Mouse (Mus musculus): ENCODE measurements at regions not wholly inside any gene's neighbourhood (a gene's known extent, or its start where the extent isn't known, plus 50 kb on each side); places are given as distances from the start of the nearest gene placed in this dataset.
A peak's percentile ranks its signal among the peaks of the same experiment; 100 is the strongest.

DNA sequence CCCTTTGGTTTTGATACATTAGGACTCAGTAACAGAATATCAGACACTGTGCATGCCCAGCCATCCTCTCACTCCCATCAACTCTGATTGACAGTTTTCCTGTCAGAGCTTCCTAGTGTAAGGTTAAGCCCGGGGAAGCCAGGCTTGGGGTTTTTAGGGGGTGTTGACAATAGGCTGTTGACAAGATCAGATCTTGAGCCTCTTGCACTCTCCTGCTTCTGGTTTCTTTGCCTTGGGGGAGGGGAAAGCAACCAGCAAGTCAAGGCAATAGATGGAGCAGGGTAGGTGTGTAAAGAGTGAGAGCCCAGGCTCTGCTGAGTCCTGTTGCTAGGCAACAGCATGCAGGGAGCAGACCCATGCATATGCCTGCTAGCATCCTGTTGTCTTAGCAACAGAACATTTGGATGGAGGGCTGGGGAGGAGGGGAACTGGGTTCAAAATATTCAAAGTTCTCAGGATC lies 410.5 kb downstream of the Igsf11 start:
- WGBS: 39% methylated on average over 1 of the region's 1 CpGs
- H3K27me3 ChIP-seq (replicated peaks; ENCODE audit: control insufficient read depth, insufficient read depth, low read length): no peaks in the 10 kb centered on the region
- H3K4me1 ChIP-seq (ENCODE audit: control insufficient read depth, insufficient read depth, low read length): no peaks in the 10 kb centered on the region
- H3K27ac ChIP-seq (replicated peaks; ENCODE audit: low read depth, low read length): no peak overlapping the region
- H3K9me3 ChIP-seq (ENCODE audit: control insufficient read depth, low read length): no peaks in the 10 kb centered on the region
- no peak overlapping the region for H3K4me3 ChIP-seq (ENCODE audit: low read depth, low read length)
- DNase-seq (ENCODE audit: low spot score) (peak; percentile 22), ATAC-seq (ENCODE audit: low read depth) (peak; percentile 85)
- H3K36me3 ChIP-seq (ENCODE audit: control insufficient read depth, insufficient read depth, low read length): no peaks in the 10 kb centered on the region
- H3K9ac ChIP-seq (ENCODE audit: low read depth, low read length): no peak overlapping the region
- H3K4me2 ChIP-seq (ENCODE audit: low read depth, low read length): no peak overlapping the region

DNA sequence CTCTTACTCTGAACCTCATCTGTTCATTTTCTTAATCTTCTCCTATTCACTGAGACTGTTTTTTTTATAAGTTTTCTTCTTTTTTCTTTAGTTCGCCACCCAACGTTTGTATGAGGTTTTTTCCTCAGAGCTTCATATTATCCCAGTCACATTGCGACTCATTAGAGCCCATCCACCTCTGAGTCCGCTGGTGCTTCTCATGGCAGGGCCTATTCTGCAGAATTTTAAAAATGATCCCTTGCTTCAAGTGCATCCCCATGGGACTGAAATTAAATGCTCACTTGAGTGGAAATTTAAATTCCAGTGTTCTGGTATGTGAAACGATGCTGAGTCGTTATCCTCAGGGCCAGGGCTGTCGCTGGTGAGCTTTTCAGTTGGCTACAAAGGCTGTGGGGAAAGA lies 410.9 kb downstream of the Igsf11 start:
- WGBS: 36% methylated on average over 7 of the region's 7 CpGs
- ATAC-seq (ENCODE audit: low read depth): peak; percentile 41

DNA sequence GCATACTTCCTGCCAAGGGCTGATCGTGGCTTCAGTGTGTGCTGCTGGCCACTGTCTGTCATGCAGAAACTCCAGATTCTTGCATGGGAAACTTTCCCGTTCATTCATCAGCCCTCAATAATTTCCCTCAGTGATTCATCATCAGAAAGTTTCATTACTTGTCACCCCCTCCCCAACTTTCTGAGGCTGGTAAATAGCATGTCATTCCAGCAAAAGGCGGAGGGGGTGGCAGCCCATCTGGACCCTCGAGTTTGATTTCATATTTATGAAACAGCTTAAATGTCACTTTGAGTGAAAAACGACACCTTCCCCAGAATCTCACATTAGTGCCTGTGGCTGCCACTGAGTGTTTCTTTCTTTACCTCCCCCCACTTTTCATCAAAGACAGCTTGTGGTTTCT lies 415.5 kb downstream of the Igsf11 start:
- H3K4me3 ChIP-seq (ENCODE audit: low read depth, low read length): no peak overlapping the region
- H3K4me1 ChIP-seq (ENCODE audit: control insufficient read depth, insufficient read depth, low read length): 0 out of 2 replicates have a peak, but pooled peaks cover 2% of the 10 kb centered on the region
- H3K27ac ChIP-seq (replicated peaks; ENCODE audit: low read depth, low read length): no peak overlapping the region
- H3K4me2 ChIP-seq (ENCODE audit: low read depth, low read length): no peak overlapping the region
- no peaks in the 10 kb centered on the region for H3K9me3 ChIP-seq (ENCODE audit: control insufficient read depth, low read length)
- H3K9ac ChIP-seq (ENCODE audit: low read depth, low read length): no peak overlapping the region
- no peak for ATAC-seq (ENCODE audit: low read depth)
- H3K36me3 ChIP-seq (ENCODE audit: control insufficient read depth, insufficient read depth, low read length): no peaks in the 10 kb centered on the region
- H3K27me3 ChIP-seq (replicated peaks; ENCODE audit: control insufficient read depth, insufficient read depth, low read length): no peaks in the 10 kb centered on the region
- WGBS: 35% methylated on average over 5 of the region's 5 CpGs
- peak; percentile 14 for DNase-seq (ENCODE audit: low spot score)

More for the DNA sequence above, 410.9 kb downstream of the Igsf11 start:
- H3K4me1 ChIP-seq (ENCODE audit: control insufficient read depth, insufficient read depth, low read length): 0 out of 2 replicates have a peak, but pooled peaks cover 2% of the 10 kb centered on the region
- no peaks in the 10 kb centered on the region for H3K36me3 ChIP-seq (ENCODE audit: control insufficient read depth, insufficient read depth, low read length)
- no peak overlapping the region for H3K9ac ChIP-seq (ENCODE audit: low read depth, low read length)
- no peak overlapping the region for H3K27ac ChIP-seq (replicated peaks; ENCODE audit: low read depth, low read length)
- H3K4me3 ChIP-seq (ENCODE audit: low read depth, low read length): no peak overlapping the region
- no peaks in the 10 kb centered on the region for H3K27me3 ChIP-seq (replicated peaks; ENCODE audit: control insufficient read depth, insufficient read depth, low read length)
- H3K4me2 ChIP-seq (ENCODE audit: low read depth, low read length): no peak overlapping the region
- no peaks in the 10 kb centered on the region for H3K9me3 ChIP-seq (ENCODE audit: control insufficient read depth, low read length)
- DNase-seq (ENCODE audit: low spot score): peak; percentile 8

DNA sequence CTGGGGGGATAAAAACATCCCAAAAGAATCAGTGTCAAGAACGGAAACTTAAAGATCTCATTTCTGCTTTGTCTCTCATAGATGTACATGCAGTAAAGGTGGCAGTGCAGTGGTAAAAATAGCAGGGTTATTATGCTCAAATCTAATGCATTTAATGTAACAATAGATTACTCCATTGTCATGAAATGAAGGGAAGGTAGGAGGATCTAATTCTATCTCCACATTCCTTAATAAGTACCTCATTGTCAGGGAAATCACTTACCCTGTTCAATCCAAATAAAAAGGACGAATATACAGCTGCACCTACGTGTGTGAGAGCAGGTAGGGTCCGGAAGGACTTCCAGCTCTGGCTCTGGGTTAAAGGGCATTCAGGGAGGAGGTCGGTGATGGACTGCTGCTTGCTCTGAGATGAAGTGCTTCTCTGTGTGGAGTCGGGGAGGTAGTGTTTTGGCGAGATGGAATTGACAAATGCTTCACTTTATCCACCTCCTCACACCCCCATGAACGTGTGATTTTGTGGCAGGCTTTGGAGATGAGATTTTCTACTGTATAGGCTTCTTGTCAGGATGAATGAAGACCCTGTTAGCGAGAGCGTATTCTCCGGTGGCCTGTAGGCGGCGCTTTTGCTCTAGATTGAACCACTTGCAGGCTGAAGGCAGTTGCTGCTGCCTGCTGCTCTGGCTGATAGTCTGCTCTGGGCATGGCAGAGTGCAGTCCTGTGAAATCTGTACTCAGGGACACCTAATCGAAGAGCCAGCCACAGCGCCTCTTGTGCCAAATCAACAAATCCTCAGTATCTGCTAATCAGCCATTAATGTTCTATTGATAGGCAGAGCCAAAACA lies 424.5 kb downstream of the Igsf11 start:
- no peaks in the 10 kb centered on the region for H3K4me1 ChIP-seq (ENCODE audit: control insufficient read depth, insufficient read depth, low read length)
- peak; percentile 79 for ATAC-seq (ENCODE audit: low read depth)
- H3K9ac ChIP-seq (ENCODE audit: low read depth, low read length): no peak overlapping the region
- no peak overlapping the region for H3K4me3 ChIP-seq (ENCODE audit: low read depth, low read length)
- no peaks in the 10 kb centered on the region for H3K9me3 ChIP-seq (ENCODE audit: control insufficient read depth, low read length)
- 26% methylated on average over 15 of the region's 15 CpGs for WGBS
- no peaks in the 10 kb centered on the region for H3K36me3 ChIP-seq (ENCODE audit: control insufficient read depth, insufficient read depth, low read length)
- no peak overlapping the region for H3K27ac ChIP-seq (replicated peaks; ENCODE audit: low read depth, low read length)
- H3K4me2 ChIP-seq (ENCODE audit: low read depth, low read length): no peak overlapping the region
- H3K27me3 ChIP-seq (replicated peaks; ENCODE audit: control insufficient read depth, insufficient read depth, low read length): no peaks in the 10 kb centered on the region
- peak; percentile 82 for DNase-seq (ENCODE audit: low spot score)

DNA sequence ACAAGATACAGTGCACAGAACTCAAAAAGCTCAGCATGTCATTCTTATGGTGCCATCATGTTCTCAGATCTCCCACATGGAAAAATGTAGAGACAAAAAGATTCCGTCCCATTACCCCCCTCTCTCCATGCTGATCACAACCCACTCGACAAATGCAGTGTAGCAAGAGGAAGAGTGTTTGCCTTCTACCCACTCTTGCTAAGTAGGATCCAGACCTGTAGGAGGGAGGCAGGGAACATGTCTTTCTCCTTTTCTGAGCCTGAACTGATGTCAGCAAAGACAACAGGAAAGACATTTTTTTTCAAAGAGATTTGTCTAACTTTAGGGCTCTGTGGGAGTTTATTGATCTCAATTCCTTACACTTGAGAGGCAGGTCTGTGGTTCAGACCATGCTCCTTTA lies 433.2 kb downstream of the Igsf11 start:
- WGBS: 83% methylated on average over 2 of the region's 2 CpGs
- H3K36me3 ChIP-seq (ENCODE audit: control insufficient read depth, insufficient read depth, low read length): no peaks in the 10 kb centered on the region
- ATAC-seq (ENCODE audit: low read depth) (no peak), DNase-seq (ENCODE audit: low spot score) (no peak)
- no peak overlapping the region for H3K9ac ChIP-seq (ENCODE audit: low read depth, low read length)
- H3K27me3 ChIP-seq (replicated peaks; ENCODE audit: control insufficient read depth, insufficient read depth, low read length): no peaks in the 10 kb centered on the region
- no peak overlapping the region for H3K27ac ChIP-seq (replicated peaks; ENCODE audit: low read depth, low read length)
- H3K9me3 ChIP-seq (ENCODE audit: control insufficient read depth, low read length): no peaks in the 10 kb centered on the region
- no peaks in the 10 kb centered on the region for H3K4me1 ChIP-seq (ENCODE audit: control insufficient read depth, insufficient read depth, low read length)
- H3K4me3 ChIP-seq (ENCODE audit: low read depth, low read length): no peak overlapping the region
- no peak overlapping the region for H3K4me2 ChIP-seq (ENCODE audit: low read depth, low read length)

DNA sequence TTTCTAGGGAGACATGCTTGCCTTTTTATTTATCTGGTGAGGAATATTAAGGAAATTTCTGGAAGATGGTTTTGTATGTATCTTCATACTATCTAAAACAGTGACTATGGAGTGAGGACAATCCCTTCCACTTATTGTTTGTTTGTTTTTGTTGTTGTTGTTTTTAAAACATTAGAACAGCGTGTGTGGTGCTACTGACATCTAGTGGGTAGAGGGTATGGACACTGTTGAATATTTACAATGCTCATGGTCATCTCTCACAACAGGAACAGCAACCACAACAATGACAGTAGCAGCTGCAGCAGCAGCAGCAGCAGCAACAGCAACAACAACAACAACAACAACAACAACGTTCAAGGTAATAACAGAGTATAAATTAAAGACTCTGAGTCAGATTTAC lies 471.2 kb downstream of the Igsf11 start:
- 64% methylated on average over 2 of the region's 2 CpGs for WGBS
- DNase-seq (ENCODE audit: low spot score): no peak
- Histone ChIP-seq H3K9ac (ENCODE audit: low read depth, low read length) (no peak overlapping the region), H3K4me1 (ENCODE audit: control insufficient read depth, insufficient read depth, low read length) (no peaks in the 10 kb centered on the region), H3K27me3 (replicated peaks; ENCODE audit: control insufficient read depth, insufficient read depth, low read length) (no peaks in the 10 kb centered on the region), H3K9me3 (ENCODE audit: control insufficient read depth, low read length) (no peaks in the 10 kb centered on the region), H3K27ac (replicated peaks; ENCODE audit: low read depth, low read length) (no peak overlapping the region), H3K36me3 (ENCODE audit: control insufficient read depth, insufficient read depth, low read length) (no peaks in the 10 kb centered on the region), H3K4me2 (ENCODE audit: low read depth, low read length) (no peak overlapping the region), H3K4me3 (ENCODE audit: low read depth, low read length) (no peak overlapping the region)
- ATAC-seq (ENCODE audit: low read depth): no peak

DNA sequence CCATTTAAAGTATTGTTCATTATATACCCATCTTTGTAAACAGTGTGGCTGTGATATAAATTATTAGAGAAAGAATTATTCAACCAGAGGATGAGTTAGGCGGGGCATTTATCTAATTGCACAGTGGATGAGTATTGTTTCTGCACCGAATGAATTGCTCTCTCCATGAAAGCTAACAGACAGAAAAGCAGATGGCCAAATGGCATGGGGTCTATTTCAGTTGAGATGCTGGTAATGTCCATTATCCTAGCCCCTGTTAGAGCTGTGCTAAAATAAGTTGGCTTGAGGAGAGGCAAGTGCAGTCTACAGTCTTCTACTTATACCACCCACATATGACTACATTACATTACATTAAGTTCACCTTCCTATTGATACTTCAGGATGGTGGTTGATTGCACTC lies 475.8 kb downstream of the Igsf11 start:
- Histone ChIP-seq H3K4me2 (ENCODE audit: low read depth, low read length) (no peak overlapping the region), H3K4me3 (ENCODE audit: low read depth, low read length) (no peak overlapping the region), H3K4me1 (ENCODE audit: control insufficient read depth, insufficient read depth, low read length) (no peaks in the 10 kb centered on the region), H3K27me3 (replicated peaks; ENCODE audit: control insufficient read depth, insufficient read depth, low read length) (no peaks in the 10 kb centered on the region), H3K36me3 (ENCODE audit: control insufficient read depth, insufficient read depth, low read length) (no peaks in the 10 kb centered on the region), H3K9ac (ENCODE audit: low read depth, low read length) (no peak overlapping the region), H3K27ac (replicated peaks; ENCODE audit: low read depth, low read length) (no peak overlapping the region), H3K9me3 (ENCODE audit: control insufficient read depth, low read length) (no peaks in the 10 kb centered on the region)
- DNase-seq (ENCODE audit: low spot score) (no peak), ATAC-seq (ENCODE audit: low read depth) (no peak)
- WGBS: 88% methylated on average over 2 of the region's 2 CpGs

DNA sequence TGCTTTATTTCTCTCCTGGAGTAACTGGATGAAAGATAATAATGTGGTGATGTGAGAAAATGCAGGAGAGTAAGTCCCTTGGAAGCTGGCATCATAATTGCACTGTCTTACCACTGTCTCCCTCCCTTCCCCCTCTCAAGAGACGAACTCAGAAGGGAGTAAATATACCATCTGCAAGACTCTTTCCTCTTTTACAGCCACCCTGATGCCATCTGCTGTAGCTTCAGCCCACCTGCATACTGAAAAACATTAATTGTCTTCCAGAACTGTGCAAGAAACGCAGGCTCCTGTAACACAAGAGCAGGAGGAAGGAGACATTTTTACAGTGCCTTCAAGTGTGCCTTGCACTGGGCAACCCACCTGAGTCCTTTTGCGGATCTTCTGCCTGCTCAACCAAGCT lies 482.1 kb downstream of the Igsf11 start:
- H3K27ac ChIP-seq (replicated peaks; ENCODE audit: low read depth, low read length): no peak overlapping the region
- H3K27me3 ChIP-seq (replicated peaks; ENCODE audit: control insufficient read depth, insufficient read depth, low read length): no peaks in the 10 kb centered on the region
- DNase-seq (ENCODE audit: low spot score): no peak
- no peaks in the 10 kb centered on the region for H3K4me1 ChIP-seq (ENCODE audit: control insufficient read depth, insufficient read depth, low read length)
- WGBS: 66% methylated on average over 3 of the region's 3 CpGs
- ATAC-seq (ENCODE audit: low read depth): peak; percentile 9; the same call in 1 of the 2 replicates
- H3K36me3 ChIP-seq (ENCODE audit: control insufficient read depth, insufficient read depth, low read length): no peaks in the 10 kb centered on the region
- no peak overlapping the region for H3K9ac ChIP-seq (ENCODE audit: low read depth, low read length)
- no peak overlapping the region for H3K4me3 ChIP-seq (ENCODE audit: low read depth, low read length)
- H3K9me3 ChIP-seq (ENCODE audit: control insufficient read depth, low read length): no peaks in the 10 kb centered on the region
- no peak overlapping the region for H3K4me2 ChIP-seq (ENCODE audit: low read depth, low read length)

DNA sequence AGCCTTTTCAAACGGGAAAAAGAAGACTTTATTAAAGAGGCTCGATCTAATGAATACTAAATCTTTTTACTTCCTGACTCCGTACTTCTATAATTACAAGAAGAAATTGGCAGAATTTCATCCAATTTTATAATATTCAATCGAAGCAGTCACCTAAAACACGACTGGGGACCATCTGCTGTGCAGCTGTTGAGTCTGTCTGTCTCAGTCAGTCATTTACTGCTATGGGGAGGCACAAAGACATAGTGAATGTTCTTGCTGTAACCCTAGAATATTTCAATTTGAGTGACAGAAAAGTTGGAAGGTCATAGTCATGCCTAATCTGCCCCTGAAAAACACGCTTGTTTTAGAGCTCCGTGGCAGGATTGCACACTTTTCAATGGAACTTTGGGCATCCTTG lies 487.5 kb downstream of the Igsf11 start:
- Histone ChIP-seq H3K4me3 (ENCODE audit: low read depth, low read length) (no peak overlapping the region), H3K9me3 (ENCODE audit: control insufficient read depth, low read length) (no peaks in the 10 kb centered on the region), H3K27me3 (replicated peaks; ENCODE audit: control insufficient read depth, insufficient read depth, low read length) (no peaks in the 10 kb centered on the region), H3K4me2 (ENCODE audit: low read depth, low read length) (no peak overlapping the region), H3K27ac (replicated peaks; ENCODE audit: low read depth, low read length) (no peak overlapping the region), H3K4me1 (ENCODE audit: control insufficient read depth, insufficient read depth, low read length) (no peaks in the 10 kb centered on the region), H3K36me3 (ENCODE audit: control insufficient read depth, insufficient read depth, low read length) (no peaks in the 10 kb centered on the region), H3K9ac (ENCODE audit: low read depth, low read length) (no peak overlapping the region)
- DNase-seq (ENCODE audit: low spot score): peak; percentile 20
- WGBS: 55% methylated on average over 7 of the region's 7 CpGs
- no peak for ATAC-seq (ENCODE audit: low read depth)
